Mouse (Mus musculus): Measurements from ENCODE around the gene Trpc7. TPM values are rescaled to one million over a fixed set of nuclear protein-coding genes. Genes with fewer than 3 reads are reported as not detected.

The Trpc7 gene
- polyA plus RNA-seq, 1 experiment: 0.01 TPM

DNA sequence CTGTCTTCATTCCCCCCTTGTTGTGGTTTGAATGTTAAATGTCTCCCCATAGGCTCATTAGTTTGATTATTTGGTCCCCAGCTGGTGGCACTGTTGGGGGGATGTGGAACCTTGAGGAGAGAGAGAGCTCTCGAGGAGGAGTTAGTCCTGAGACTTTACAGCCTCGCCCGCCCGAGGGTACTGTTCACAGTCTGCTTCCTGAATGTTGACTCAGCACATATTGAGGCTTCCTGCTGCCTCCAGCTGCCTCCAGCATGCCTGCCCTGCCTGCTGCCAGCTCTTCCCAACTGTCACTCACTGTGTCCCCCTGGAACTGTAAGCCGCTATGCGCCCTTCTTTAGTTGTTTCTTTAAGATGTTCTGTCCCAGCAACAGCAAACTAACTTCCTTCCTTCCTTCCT is 31.2 kb downstream of the Trpc7 start:
- H3ac ChIP-seq (ENCODE audit: control insufficient read depth, insufficient read length, low read depth): no peak overlapping the region
- no peaks in the 10 kb centered on the region for H3K79me2 ChIP-seq (ENCODE audit: control insufficient read depth, insufficient read depth)
- H3K4me3 ChIP-seq (ENCODE audit: insufficient read depth, poor library complexity, severe bottlenecking): no peak overlapping the region
- H3K27me3 ChIP-seq (ENCODE audit: control insufficient read depth, insufficient read depth, insufficient read length): peaks cover 12% of the 10 kb centered on the region
- H3K79me3 ChIP-seq (ENCODE audit: low read depth): no peaks in the 10 kb centered on the region
- TF ChIP-seq MYOD1 (IDR thresholded peaks at IDR 0.05; ENCODE audit: control insufficient read depth, insufficient read length, low read depth): no peak
- no peak for TF ChIP-seq USF1 (IDR thresholded peaks at IDR 0.05; ENCODE audit: low read depth)
- TF ChIP-seq MYOG (IDR thresholded peaks at IDR 0.05; ENCODE audit: control insufficient read depth, extremely low read depth, insufficient read length): no peak
- no peak for TF ChIP-seq CTCF (IDR thresholded peaks at IDR 0.05; ENCODE audit: control insufficient read depth, insufficient read depth, insufficient read length)
- TF ChIP-seq CEBPB (IDR thresholded peaks at IDR 0.05; ENCODE audit: low read depth): no peak
- no peak for TF ChIP-seq FOSL1 (IDR thresholded peaks at IDR 0.05; ENCODE audit: insufficient read depth, low read length, poor library complexity, severe bottlenecking)
- no peak for TF ChIP-seq MAX (IDR thresholded peaks at IDR 0.05)
- no peaks in the 10 kb centered on the region for H3K36me3 ChIP-seq (ENCODE audit: control insufficient read depth, insufficient read depth)

DNA sequence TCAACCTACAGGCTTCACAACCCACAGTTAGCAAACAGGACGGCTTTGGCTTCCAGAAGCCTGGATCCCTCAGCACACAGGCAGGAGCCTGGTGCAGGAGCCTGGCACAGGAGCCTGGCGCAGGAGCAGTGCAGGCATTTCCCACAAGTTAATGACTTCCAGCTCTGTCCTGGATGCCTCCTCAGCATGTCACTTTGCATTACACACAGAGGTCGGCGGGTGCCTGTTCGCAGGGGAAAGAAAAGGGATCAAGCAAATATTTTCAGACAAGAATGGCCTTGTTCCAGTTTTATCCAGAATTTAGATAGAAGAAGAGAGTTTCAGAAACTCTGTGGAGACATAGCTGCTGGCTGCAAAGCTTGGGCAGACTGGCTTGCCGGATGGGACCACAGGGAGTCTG is 33.8 kb downstream of the Trpc7 start:
- Histone ChIP-seq H3K4me3 (ENCODE audit: insufficient read depth, poor library complexity, severe bottlenecking) (no peak overlapping the region), H3K79me3 (ENCODE audit: low read depth) (no peaks in the 10 kb centered on the region)
- TF ChIP-seq FOSL1 (IDR thresholded peaks at IDR 0.05; ENCODE audit: insufficient read depth, low read length, poor library complexity, severe bottlenecking) (no peak), CTCF (IDR thresholded peaks at IDR 0.05; ENCODE audit: control insufficient read depth, insufficient read depth, insufficient read length) (no peak), CEBPB (IDR thresholded peaks at IDR 0.05; ENCODE audit: low read depth) (no peak)

DNA sequence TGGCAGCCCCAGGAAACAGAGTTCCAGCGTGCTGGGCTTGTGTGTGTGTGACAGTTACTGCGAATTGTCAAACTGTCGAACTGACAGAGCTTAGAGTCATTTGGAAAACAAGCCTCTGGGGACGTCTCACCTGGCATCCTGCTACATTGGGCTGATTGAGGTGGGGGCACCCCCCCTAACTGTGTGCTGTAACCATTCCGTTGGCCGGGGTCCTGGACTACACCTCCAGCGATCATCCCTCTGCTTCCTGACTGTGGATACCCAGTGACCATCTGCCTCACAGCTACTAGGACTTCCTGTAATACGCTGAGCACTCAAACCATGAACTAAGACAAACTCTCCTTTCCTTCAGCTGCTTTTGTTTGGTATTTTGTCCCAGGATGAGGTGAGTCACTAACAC is 41.3 kb downstream of the Trpc7 start:
- Histone ChIP-seq H3K36me3 (ENCODE audit: control insufficient read depth, insufficient read depth) (no peaks in the 10 kb centered on the region), H3ac (ENCODE audit: control insufficient read depth, insufficient read length, low read depth) (no peak overlapping the region), H3K79me3 (ENCODE audit: low read depth) (no peaks in the 10 kb centered on the region), H3K79me2 (ENCODE audit: control insufficient read depth, insufficient read depth) (no peaks in the 10 kb centered on the region), H3K4me3 (ENCODE audit: insufficient read depth, poor library complexity, severe bottlenecking) (no peak overlapping the region), H3K27me3 (ENCODE audit: control insufficient read depth, insufficient read depth, insufficient read length) (no peaks in the 10 kb centered on the region)
- TF ChIP-seq USF1 (IDR thresholded peaks at IDR 0.05; ENCODE audit: low read depth) (no peak), MYOD1 (IDR thresholded peaks at IDR 0.05; ENCODE audit: control insufficient read depth, insufficient read length, low read depth) (no peak), CEBPB (IDR thresholded peaks at IDR 0.05; ENCODE audit: low read depth) (no peak), CTCF (IDR thresholded peaks at IDR 0.05; ENCODE audit: control insufficient read depth, insufficient read depth, insufficient read length) (no peak), FOSL1 (IDR thresholded peaks at IDR 0.05; ENCODE audit: insufficient read depth, low read length, poor library complexity, severe bottlenecking) (no peak), MAX (IDR thresholded peaks at IDR 0.05) (no peak), MYOG (IDR thresholded peaks at IDR 0.05; ENCODE audit: control insufficient read depth, extremely low read depth, insufficient read length) (no peak)

More for the DNA sequence above, 33.8 kb downstream of the Trpc7 start:
- Histone ChIP-seq H3K36me3 (ENCODE audit: control insufficient read depth, insufficient read depth) (no peaks in the 10 kb centered on the region), H3K79me2 (ENCODE audit: control insufficient read depth, insufficient read depth) (no peaks in the 10 kb centered on the region), H3K27me3 (ENCODE audit: control insufficient read depth, insufficient read depth, insufficient read length) (peaks cover 12% of the 10 kb centered on the region), H3ac (ENCODE audit: control insufficient read depth, insufficient read length, low read depth) (no peak overlapping the region)

DNA sequence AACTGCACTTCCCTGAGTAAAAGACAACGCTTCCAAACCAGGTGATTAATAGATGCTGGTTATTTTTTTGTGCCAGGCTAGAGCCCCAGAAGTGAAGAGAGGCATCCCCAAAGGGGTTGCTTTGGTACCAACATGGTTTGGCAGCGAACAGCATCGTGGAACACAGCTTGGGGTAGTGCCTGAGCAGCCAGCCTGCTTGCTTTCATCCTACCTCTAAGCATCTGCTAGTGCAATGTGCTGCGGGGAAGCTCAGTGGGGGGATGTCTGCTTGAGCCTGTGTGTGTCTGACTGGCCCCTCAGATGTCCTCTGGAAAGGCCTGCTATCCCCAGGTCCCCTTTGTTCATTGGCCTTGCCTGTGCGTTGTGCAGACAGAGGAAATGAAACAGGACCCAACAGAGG is 42.4 kb downstream of the Trpc7 start:
- TF ChIP-seq CEBPB (IDR thresholded peaks at IDR 0.05; ENCODE audit: low read depth) (no peak), MYOG (IDR thresholded peaks at IDR 0.05; ENCODE audit: control insufficient read depth, extremely low read depth, insufficient read length) (no peak), USF1 (IDR thresholded peaks at IDR 0.05; ENCODE audit: low read depth) (no peak), MYOD1 (IDR thresholded peaks at IDR 0.05; ENCODE audit: control insufficient read depth, insufficient read length, low read depth) (no peak), FOSL1 (IDR thresholded peaks at IDR 0.05; ENCODE audit: insufficient read depth, low read length, poor library complexity, severe bottlenecking) (no peak), MAX (IDR thresholded peaks at IDR 0.05) (no peak), CTCF (IDR thresholded peaks at IDR 0.05; ENCODE audit: control insufficient read depth, insufficient read depth, insufficient read length) (no peak)
- Histone ChIP-seq H3ac (ENCODE audit: control insufficient read depth, insufficient read length, low read depth) (no peak overlapping the region), H3K4me3 (ENCODE audit: insufficient read depth, poor library complexity, severe bottlenecking) (no peak overlapping the region), H3K79me3 (ENCODE audit: low read depth) (no peaks in the 10 kb centered on the region), H3K79me2 (ENCODE audit: control insufficient read depth, insufficient read depth) (no peaks in the 10 kb centered on the region), H3K27me3 (ENCODE audit: control insufficient read depth, insufficient read depth, insufficient read length) (no peaks in the 10 kb centered on the region), H3K36me3 (ENCODE audit: control insufficient read depth, insufficient read depth) (no peaks in the 10 kb centered on the region)

DNA sequence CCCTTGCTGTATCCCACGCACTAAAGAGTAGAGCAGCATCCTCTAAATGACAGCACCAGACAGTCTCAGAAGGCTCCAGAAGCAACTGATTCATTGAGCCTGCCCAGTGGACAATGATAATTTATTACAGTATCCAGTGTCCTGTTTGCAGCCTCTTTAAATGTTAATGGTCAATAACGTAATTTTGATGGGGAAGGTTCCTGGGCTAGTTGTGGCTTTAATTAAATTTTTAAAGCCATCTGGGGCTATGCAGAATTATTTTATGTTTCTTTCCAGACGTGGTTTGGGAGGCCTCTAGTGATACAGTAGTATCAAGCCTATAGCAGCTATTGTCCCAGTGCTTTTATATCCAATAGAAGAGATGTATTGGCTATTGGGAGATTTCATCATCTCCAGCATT is 49.9 kb downstream of the Trpc7 start:
- no peak overlapping the region for H3K4me3 ChIP-seq (ENCODE audit: insufficient read depth, poor library complexity, severe bottlenecking)
- H3K36me3 ChIP-seq (ENCODE audit: control insufficient read depth, insufficient read depth): no peaks in the 10 kb centered on the region
- TF ChIP-seq MYOG (IDR thresholded peaks at IDR 0.05; ENCODE audit: control insufficient read depth, extremely low read depth, insufficient read length) (no peak), CEBPB (IDR thresholded peaks at IDR 0.05; ENCODE audit: low read depth) (no peak), CTCF (IDR thresholded peaks at IDR 0.05; ENCODE audit: control insufficient read depth, insufficient read depth, insufficient read length) (no peak), USF1 (IDR thresholded peaks at IDR 0.05; ENCODE audit: low read depth) (no peak), MAX (IDR thresholded peaks at IDR 0.05) (no peak), MYOD1 (IDR thresholded peaks at IDR 0.05; ENCODE audit: control insufficient read depth, insufficient read length, low read depth) (no peak), FOSL1 (IDR thresholded peaks at IDR 0.05; ENCODE audit: insufficient read depth, low read length, poor library complexity, severe bottlenecking) (no peak)
- no peaks in the 10 kb centered on the region for H3K79me2 ChIP-seq (ENCODE audit: control insufficient read depth, insufficient read depth)
- no peaks in the 10 kb centered on the region for H3K79me3 ChIP-seq (ENCODE audit: low read depth)
- H3K27me3 ChIP-seq (ENCODE audit: control insufficient read depth, insufficient read depth, insufficient read length): no peaks in the 10 kb centered on the region
- H3ac ChIP-seq (ENCODE audit: control insufficient read depth, insufficient read length, low read depth): no peak overlapping the region

DNA sequence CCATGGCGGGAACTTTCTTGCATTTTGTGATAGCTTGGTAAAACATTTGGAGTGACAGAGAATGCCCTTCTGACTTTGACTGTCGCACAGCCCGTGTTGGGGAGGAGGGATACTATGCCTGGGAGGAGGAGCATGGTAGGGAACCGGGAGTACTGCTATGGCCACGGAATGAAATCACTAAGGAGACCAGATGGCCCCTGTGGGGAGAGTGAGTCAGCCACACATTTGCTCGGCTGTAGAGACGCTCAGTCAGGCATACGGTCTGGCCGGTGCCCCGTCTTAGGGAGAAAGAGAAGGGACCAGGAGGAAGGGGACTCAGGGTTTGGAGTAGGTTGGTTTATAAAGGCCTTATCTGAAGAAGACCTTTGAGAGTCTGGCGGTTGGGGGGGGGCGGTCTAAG is 80.3 kb downstream of the Trpc7 start:
- H3ac ChIP-seq (ENCODE audit: control insufficient read depth, insufficient read length, low read depth): no peak overlapping the region
- H3K4me3 ChIP-seq (ENCODE audit: insufficient read depth, poor library complexity, severe bottlenecking): no peak overlapping the region
- H3K79me3 ChIP-seq (ENCODE audit: low read depth): no peaks in the 10 kb centered on the region
- no peaks in the 10 kb centered on the region for H3K36me3 ChIP-seq (ENCODE audit: control insufficient read depth, insufficient read depth)
- TF ChIP-seq MYOG (IDR thresholded peaks at IDR 0.05; ENCODE audit: control insufficient read depth, extremely low read depth, insufficient read length) (no peak), MAX (IDR thresholded peaks at IDR 0.05) (no peak), CEBPB (IDR thresholded peaks at IDR 0.05; ENCODE audit: low read depth) (no peak), USF1 (IDR thresholded peaks at IDR 0.05; ENCODE audit: low read depth) (no peak), MYOD1 (IDR thresholded peaks at IDR 0.05; ENCODE audit: control insufficient read depth, insufficient read length, low read depth) (no peak)
- no peaks in the 10 kb centered on the region for H3K79me2 ChIP-seq (ENCODE audit: control insufficient read depth, insufficient read depth)
- H3K27me3 ChIP-seq (ENCODE audit: control insufficient read depth, insufficient read depth, insufficient read length): peaks cover 15% of the 10 kb centered on the region
